Mouse (Mus musculus) intestine, embryonic 15.5 days (tissue): ENCODE measurements at regions not wholly inside any gene's neighbourhood (a gene's known extent, or its start where the extent isn't known, plus 50 kb on each side); places are given as distances from the start of the nearest gene placed in this dataset.

Experiments used
- ATAC-seq: fragments of 200-750 bp; cut with Nextera tagmentation; 2 replicates; pipeline ENCODE4 v1.8.0; 2017; ENCODE audit warnings: moderate TSS enrichment, moderate library complexity
- H3K27ac ChIP-seq: fragments of 300-500 bp; sonication (generic); 2 replicates; pipeline ENCODE4 v1.5.1; 2015; ENCODE audit warnings: mild to moderate bottlenecking, inconsistent platforms
- H3K27me3 ChIP-seq: fragments of 300-500 bp; sonication (generic); replicated peaks from 2 replicates; pipeline ENCODE4 v1.6.1; 2015; ENCODE audit warnings: inconsistent platforms
- H3K36me3 ChIP-seq: fragments of 300-500 bp; sonication (generic); 2 replicates; pipeline ENCODE4 v1.6.1; 2015; ENCODE audit warnings: inconsistent platforms
- H3K4me1 ChIP-seq: fragments of 300-500 bp; sonication (generic); replicated peaks from 2 replicates; pipeline ENCODE4 v1.6.1; 2015; ENCODE audit warnings: inconsistent platforms
- H3K4me2 ChIP-seq: fragments of 300-500 bp; sonication (generic); replicated peaks from 2 replicates; pipeline ENCODE4 v1.6.1; 2015; ENCODE audit warnings: mild to moderate bottlenecking, inconsistent platforms
- H3K4me3 ChIP-seq: fragments of 300-500 bp; sonication (generic); replicated peaks from 2 replicates; pipeline ENCODE4 v1.5.1; 2015; ENCODE audit warnings: inconsistent platforms
- H3K9ac ChIP-seq: fragments of 300-500 bp; sonication (generic); 2 replicates; pipeline ENCODE4 v1.6.1; 2015; ENCODE audit warnings: inconsistent platforms
- H3K9me3 ChIP-seq: fragments of 300-500 bp; sonication (generic); 2 replicates; pipeline ENCODE4 v1.6.1; 2016; ENCODE audit warnings: inconsistent platforms
- WGBS: fragments of 180-500 bp; shearing (Covaris S2); methylation state at CpG from one replicate; pipeline ENCODE4 v1.1.7; 2015; 5-methylcytosine and 5-hydroxymethylcytosine counted together

GRCm38 (mm10) chr19:32881443-32881842 is 124.1 kb downstream of the Pten start:
- H3K4me1 ChIP-seq: no peaks in the 10 kb centered on the region; the same call in 1 of the 2 replicates
- no peak for ATAC-seq
- no peaks in the 10 kb centered on the region for H3K36me3 ChIP-seq
- H3K4me3 ChIP-seq: no peak overlapping the region
- no peak overlapping the region for H3K27ac ChIP-seq
- WGBS: 78% methylated on average over 3 of the region's 3 CpGs
- no peak overlapping the region for H3K9ac ChIP-seq
- H3K4me2 ChIP-seq: no peak overlapping the region
- no peaks in the 10 kb centered on the region for H3K27me3 ChIP-seq
- H3K9me3 ChIP-seq: no peaks in the 10 kb centered on the region

- 70% methylated on average over 3 of the region's 3 CpGs for WGBS
- Histone ChIP-seq H3K36me3 (no peaks in the 10 kb centered on the region), H3K9me3 (no peaks in the 10 kb centered on the region), H3K27me3 (no peaks in the 10 kb centered on the region), H3K4me1 (no peaks in the 10 kb centered on the region; the same call in 1 of the 2 replicates), H3K27ac (no peak overlapping the region), H3K4me3 (no peak overlapping the region), H3K9ac (no peak overlapping the region), H3K4me2 (no peak overlapping the region)
- no peak for ATAC-seq
Measured at GRCm38 (mm10) chr19:32884279-32884678, 127.0 kb downstream of the Pten start.

- H3K4me1 ChIP-seq: no peaks in the 10 kb centered on the region; the same call in 1 of the 2 replicates
- 52% methylated on average over 12 of the region's 12 CpGs for WGBS
- no peaks in the 10 kb centered on the region for H3K27me3 ChIP-seq
- no peak overlapping the region for H3K9ac ChIP-seq
- H3K27ac ChIP-seq: no peak overlapping the region
- H3K4me3 ChIP-seq: no peak overlapping the region
- H3K36me3 ChIP-seq: no peaks in the 10 kb centered on the region
- H3K9me3 ChIP-seq: no peaks in the 10 kb centered on the region
- no peak for ATAC-seq
- 0 out of 2 replicates have a peak overlapping the region, but pooled peaks have one; percentile 1 for H3K4me2 ChIP-seq
Measured at GRCm38 (mm10) chr19:32885481-32886131, 128.3 kb downstream of the Pten start.

- ATAC-seq: no peak
- no peaks in the 10 kb centered on the region for H3K9me3 ChIP-seq
- H3K27me3 ChIP-seq: no peaks in the 10 kb centered on the region
- H3K36me3 ChIP-seq: no peaks in the 10 kb centered on the region
- H3K9ac ChIP-seq: no peak overlapping the region
- H3K4me2 ChIP-seq: no peak overlapping the region
- WGBS: 56% methylated on average over 7 of the region's 7 CpGs
- H3K27ac ChIP-seq: no peak overlapping the region
- no peaks in the 10 kb centered on the region; the same call in 1 of the 2 replicates for H3K4me1 ChIP-seq
- H3K4me3 ChIP-seq: no peak overlapping the region
Measured at GRCm38 (mm10) chr19:32887190-32887589, 129.9 kb downstream of the Pten start.

GRCm38 (mm10) chr19:32888616-32889305 is 131.5 kb downstream of the Pten start:
- Histone ChIP-seq H3K9me3 (no peaks in the 10 kb centered on the region), H3K27ac (no peak overlapping the region), H3K4me2 (no peak overlapping the region), H3K4me3 (no peak overlapping the region), H3K9ac (no peak overlapping the region), H3K36me3 (no peaks in the 10 kb centered on the region), H3K4me1 (no peaks in the 10 kb centered on the region; the same call in 1 of the 2 replicates), H3K27me3 (no peaks in the 10 kb centered on the region)
- ATAC-seq: no peak
- WGBS: 61% methylated on average over 12 of the region's 12 CpGs

GRCm38 (mm10) chr19:32890801-32891200 is 133.5 kb downstream of the Pten start:
- no peaks in the 10 kb centered on the region for H3K4me1 ChIP-seq
- no peak overlapping the region for H3K4me3 ChIP-seq
- no peaks in the 10 kb centered on the region for H3K9me3 ChIP-seq
- H3K4me2 ChIP-seq: no peak overlapping the region
- no peaks in the 10 kb centered on the region for H3K27me3 ChIP-seq
- H3K36me3 ChIP-seq: no peaks in the 10 kb centered on the region
- H3K27ac ChIP-seq: no peak overlapping the region
- no peak overlapping the region for H3K9ac ChIP-seq
- 86% methylated on average over 6 of the region's 6 CpGs for WGBS
- no peak for ATAC-seq

- no peak for ATAC-seq
- no peak overlapping the region for H3K4me2 ChIP-seq
- no peaks in the 10 kb centered on the region for H3K9me3 ChIP-seq
- H3K4me1 ChIP-seq: no peaks in the 10 kb centered on the region
- no peak overlapping the region for H3K27ac ChIP-seq
- no peak overlapping the region for H3K4me3 ChIP-seq
- no peak overlapping the region for H3K9ac ChIP-seq
- WGBS: 83% methylated on average over 5 of the region's 5 CpGs
- no peaks in the 10 kb centered on the region for H3K27me3 ChIP-seq
- no peaks in the 10 kb centered on the region for H3K36me3 ChIP-seq
Measured at GRCm38 (mm10) chr19:32892469-32892868, 135.2 kb downstream of the Pten start.

- ATAC-seq: no peak
- H3K4me2 ChIP-seq: no peak overlapping the region
- no peaks in the 10 kb centered on the region for H3K9me3 ChIP-seq
- WGBS: 43% methylated on average over 7 of the region's 7 CpGs
- no peak overlapping the region for H3K9ac ChIP-seq
- H3K27ac ChIP-seq: no peak overlapping the region
- 0 out of 2 replicates have a peak, but pooled peaks cover 10% of the 10 kb centered on the region for H3K4me1 ChIP-seq
- H3K27me3 ChIP-seq: no peaks in the 10 kb centered on the region
- H3K36me3 ChIP-seq: no peaks in the 10 kb centered on the region
- no peak overlapping the region for H3K4me3 ChIP-seq
Measured at GRCm38 (mm10) chr19:32903454-32904108, 146.3 kb downstream of the Pten start.

GRCm38 (mm10) chr19:32904517-32904916 is 147.2 kb downstream of the Pten start:
- Histone ChIP-seq H3K36me3 (no peaks in the 10 kb centered on the region), H3K9ac (no peak overlapping the region), H3K4me3 (no peak overlapping the region), H3K4me1 (0 out of 2 replicates have a peak, but pooled peaks cover 10% of the 10 kb centered on the region), H3K4me2 (no peak overlapping the region), H3K27ac (no peak overlapping the region), H3K27me3 (no peaks in the 10 kb centered on the region), H3K9me3 (no peaks in the 10 kb centered on the region)
- no peak for ATAC-seq
- WGBS: 67% methylated on average over 7 of the region's 7 CpGs

GRCm38 (mm10) chr19:32905901-32906431 is 148.7 kb downstream of the Pten start:
- Histone ChIP-seq H3K4me3 (no peak overlapping the region), H3K9me3 (no peaks in the 10 kb centered on the region), H3K36me3 (no peaks in the 10 kb centered on the region), H3K27ac (no peak overlapping the region), H3K4me2 (peak overlapping the region; percentile 34), H3K9ac (no peak overlapping the region), H3K4me1 (0 out of 2 replicates have a peak, but pooled peaks cover 10% of the 10 kb centered on the region), H3K27me3 (no peaks in the 10 kb centered on the region)
- WGBS: 40% methylated on average over 8 of the region's 8 CpGs
- ATAC-seq: peak; percentile 79

GRCm38 (mm10) chr19:32906820-32907219 is 149.5 kb downstream of the Pten start:
- no peak for ATAC-seq
- H3K27ac ChIP-seq: no peak overlapping the region
- H3K9ac ChIP-seq: no peak overlapping the region
- no peaks in the 10 kb centered on the region for H3K9me3 ChIP-seq
- 74% methylated on average over 5 of the region's 5 CpGs for WGBS
- H3K4me1 ChIP-seq: 0 out of 2 replicates have a peak, but pooled peaks cover 10% of the 10 kb centered on the region
- H3K4me3 ChIP-seq: no peak overlapping the region
- no peak overlapping the region for H3K4me2 ChIP-seq
- no peaks in the 10 kb centered on the region for H3K36me3 ChIP-seq
- no peaks in the 10 kb centered on the region for H3K27me3 ChIP-seq

GRCm38 (mm10) chr19:32910050-32910462 is 152.8 kb downstream of the Pten start:
- H3K27ac ChIP-seq: no peak overlapping the region
- H3K4me2 ChIP-seq: no peak overlapping the region
- 0 out of 2 replicates have a peak, but pooled peaks cover 9% of the 10 kb centered on the region for H3K4me1 ChIP-seq
- H3K36me3 ChIP-seq: no peaks in the 10 kb centered on the region
- H3K4me3 ChIP-seq: no peak overlapping the region
- no peaks in the 10 kb centered on the region for H3K9me3 ChIP-seq
- no peaks in the 10 kb centered on the region for H3K27me3 ChIP-seq
- WGBS: 71% methylated on average over 4 of the region's 4 CpGs
- no peak overlapping the region for H3K9ac ChIP-seq
- no peak for ATAC-seq
